Mouse (Mus musculus): Measurements from ENCODE around the gene Cpvl. TPM values are rescaled to one million over a fixed set of nuclear protein-coding genes. Genes with fewer than 3 reads are reported as not detected.

Gene Cpvl
- polyA plus RNA-seq, 1 experiment from 2014 or later = not detected

- Histone ChIP-seq H3K4me2 (replicated peaks) (no peak overlapping the region), H3K36me3 (no peaks in the 10 kb centered on the region)
Measured at GRCm38 (mm10) chr6:53992386-53992785, 13.9 kb upstream of the Cpvl start.

DNA sequence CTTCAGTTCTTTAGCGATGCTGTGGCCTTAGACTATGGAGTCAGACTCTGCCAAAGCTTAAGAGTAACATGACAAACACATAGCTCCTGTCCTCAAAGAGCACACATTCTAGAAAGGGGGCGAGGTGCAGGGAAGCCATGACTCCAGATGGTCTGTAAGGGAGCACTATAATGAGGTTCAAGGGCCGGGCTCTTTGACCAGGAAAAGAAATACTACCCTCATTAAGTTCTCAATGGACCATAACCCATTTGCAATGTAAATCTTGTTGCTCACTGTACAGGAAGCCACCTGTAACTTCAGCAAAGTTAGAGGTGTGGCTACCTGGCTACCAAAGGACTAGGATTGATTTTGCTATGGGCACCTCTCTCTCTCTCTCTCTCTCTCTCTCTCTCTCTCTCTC, 8.8 kb upstream of the Cpvl start:
- Histone ChIP-seq H3K36me3 (no peaks in the 10 kb centered on the region), H3K4me1 (no peaks in the 10 kb centered on the region), H3K4me2 (replicated peaks) (no peak overlapping the region), H3K9me3 (no peaks in the 10 kb centered on the region), H3K27me3 (no peaks in the 10 kb centered on the region), H3K9ac (replicated peaks) (no peak overlapping the region), H3K27ac (replicated peaks) (no peak overlapping the region), H3K4me3 (no peak overlapping the region)
- no peak for ATAC-seq (replicated peaks)
- 88% methylated on average over 3 of the region's 3 CpGs for WGBS

More at GRCm38 (mm10) chr6:53992386-53992785, 13.9 kb upstream of the Cpvl start:
- Histone ChIP-seq H3K27ac (replicated peaks) (no peak overlapping the region), H3K4me3 (no peak overlapping the region), H3K9me3 (no peaks in the 10 kb centered on the region), H3K27me3 (no peaks in the 10 kb centered on the region), H3K4me1 (0 out of 2 replicates have a peak, but pooled peaks cover 4% of the 10 kb centered on the region), H3K9ac (replicated peaks) (no peak overlapping the region)
- no peak for ATAC-seq (replicated peaks)
- 60% methylated on average over 3 of the region's 3 CpGs for WGBS

- Histone ChIP-seq H3K4me1 (no peaks in the 10 kb centered on the region), H3K9me3 (no peaks in the 10 kb centered on the region), H3K4me2 (replicated peaks) (no peak overlapping the region), H3K27me3 (no peaks in the 10 kb centered on the region), H3K4me3 (no peak overlapping the region), H3K27ac (replicated peaks) (no peak overlapping the region), H3K9ac (replicated peaks) (no peak overlapping the region), H3K36me3 (no peaks in the 10 kb centered on the region)
- WGBS = 76% methylated on average over 14 of the region's 14 CpGs
- no peak for ATAC-seq (replicated peaks)
Measured at GRCm38 (mm10) chr6:53986273-53986985, 8.0 kb upstream of the Cpvl start.

GRCm38 (mm10) chr6:53983820-53984219, 5.3 kb upstream of the Cpvl start:
- Histone ChIP-seq H3K36me3 (no peaks in the 10 kb centered on the region), H3K4me3 (no peak overlapping the region), H3K27ac (replicated peaks) (no peak overlapping the region), H3K9me3 (no peaks in the 10 kb centered on the region), H3K4me2 (replicated peaks) (no peak overlapping the region), H3K4me1 (no peaks in the 10 kb centered on the region), H3K27me3 (no peaks in the 10 kb centered on the region), H3K9ac (replicated peaks) (no peak overlapping the region)
- no peak for ATAC-seq (replicated peaks)
- WGBS = 87% methylated on average over 6 of the region's 6 CpGs

GRCm38 (mm10) chr6:53982612-53983011, 4.1 kb upstream of the Cpvl start:
- Histone ChIP-seq H3K27ac (replicated peaks) (no peak overlapping the region), H3K4me1 (no peaks in the 10 kb centered on the region), H3K27me3 (no peaks in the 10 kb centered on the region), H3K9me3 (no peaks in the 10 kb centered on the region), H3K9ac (replicated peaks) (no peak overlapping the region), H3K4me3 (no peak overlapping the region), H3K36me3 (no peaks in the 10 kb centered on the region), H3K4me2 (replicated peaks) (no peak overlapping the region)
- WGBS = 58% methylated on average over 4 of the region's 4 CpGs
- no peak for ATAC-seq (replicated peaks)

DNA sequence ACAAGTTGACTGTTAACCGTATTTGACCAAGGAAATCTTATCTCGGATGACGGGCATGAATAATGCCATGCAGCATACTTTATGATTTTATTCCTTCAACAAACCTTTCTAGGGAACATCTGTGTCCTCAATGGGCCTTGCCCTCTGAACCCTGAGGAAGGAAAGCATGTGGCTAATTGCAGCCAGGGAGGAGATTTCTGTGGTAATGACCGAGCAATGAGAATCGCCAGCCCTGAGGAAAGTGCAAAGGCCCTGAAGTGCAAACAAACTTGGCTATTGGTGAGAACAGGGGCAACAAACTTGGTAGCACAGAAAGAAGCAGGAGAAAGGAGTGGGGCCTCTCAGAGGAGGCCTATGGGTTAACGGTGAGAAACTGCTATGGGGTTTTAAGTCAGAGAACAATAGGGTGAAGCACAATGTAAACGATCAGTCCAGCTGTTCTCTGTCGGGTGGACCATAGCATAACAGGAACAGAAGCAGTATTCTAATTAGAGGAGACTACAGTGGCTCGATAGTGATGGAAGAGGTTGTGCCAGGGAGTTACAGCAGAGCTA, 3.7 kb upstream of the Cpvl start:
- Histone ChIP-seq H3K4me1 (0 out of 2 replicates have a peak, but pooled peaks cover 3% of the 10 kb centered on the region), H3K36me3 (no peaks in the 10 kb centered on the region), H3K27ac (replicated peaks) (no peak overlapping the region), H3K27me3 (no peaks in the 10 kb centered on the region), H3K4me3 (no peak overlapping the region), H3K4me2 (replicated peaks) (no peak overlapping the region), H3K9me3 (no peaks in the 10 kb centered on the region), H3K9ac (replicated peaks) (no peak overlapping the region)
- ATAC-seq (replicated peaks) = no peak
- WGBS = 40% methylated on average over 9 of the region's 9 CpGs

GRCm38 (mm10) chr6:53980817-53981480, 2.5 kb upstream of the Cpvl start:
- no peaks in the 10 kb centered on the region for H3K27me3 ChIP-seq
- no peaks in the 10 kb centered on the region for H3K36me3 ChIP-seq
- WGBS = 88% methylated on average over 15 of the region's 15 CpGs
- H3K4me2 ChIP-seq (replicated peaks) = no peak overlapping the region
- no peak overlapping the region for H3K4me3 ChIP-seq
- H3K9ac ChIP-seq (replicated peaks) = no peak overlapping the region
- H3K27ac ChIP-seq (replicated peaks) = no peak overlapping the region
- H3K4me1 ChIP-seq = 0 out of 2 replicates have a peak, but pooled peaks cover 3% of the 10 kb centered on the region
- no peak for ATAC-seq (replicated peaks)
- H3K9me3 ChIP-seq = no peaks in the 10 kb centered on the region

- H3K4me1 ChIP-seq = peaks cover 36% of the 10 kb centered on the region
- no peaks in the 10 kb centered on the region for H3K27me3 ChIP-seq
- ATAC-seq (replicated peaks) = no peak
- 71% methylated on average over 1 of the region's 1 CpGs for WGBS
- H3K4me2 ChIP-seq (replicated peaks) = no peak overlapping the region
- no peak overlapping the region for H3K27ac ChIP-seq (replicated peaks)
- H3K36me3 ChIP-seq = no peaks in the 10 kb centered on the region
- no peaks in the 10 kb centered on the region for H3K9me3 ChIP-seq
- H3K9ac ChIP-seq (replicated peaks) = no peak overlapping the region
- H3K4me3 ChIP-seq = no peak overlapping the region
Measured at GRCm38 (mm10) chr6:53974040-53974439, 4.4 kb downstream of the Cpvl start.

GRCm38 (mm10) chr6:53973468-53973867, 5.0 kb downstream of the Cpvl start:
- H3K27me3 ChIP-seq = no peaks in the 10 kb centered on the region
- H3K4me3 ChIP-seq = no peak overlapping the region
- H3K9me3 ChIP-seq = no peaks in the 10 kb centered on the region
- WGBS = 10% methylated on average over 5 of the region's 5 CpGs
- no peaks in the 10 kb centered on the region for H3K36me3 ChIP-seq
- H3K4me2 ChIP-seq (replicated peaks) = no peak overlapping the region
- no peak overlapping the region for H3K27ac ChIP-seq (replicated peaks)
- H3K9ac ChIP-seq (replicated peaks) = no peak overlapping the region
- peak; percentile 38; the same call in 1 of the 2 replicates for ATAC-seq (replicated peaks)
- H3K4me1 ChIP-seq = peaks cover 38% of the 10 kb centered on the region

DNA sequence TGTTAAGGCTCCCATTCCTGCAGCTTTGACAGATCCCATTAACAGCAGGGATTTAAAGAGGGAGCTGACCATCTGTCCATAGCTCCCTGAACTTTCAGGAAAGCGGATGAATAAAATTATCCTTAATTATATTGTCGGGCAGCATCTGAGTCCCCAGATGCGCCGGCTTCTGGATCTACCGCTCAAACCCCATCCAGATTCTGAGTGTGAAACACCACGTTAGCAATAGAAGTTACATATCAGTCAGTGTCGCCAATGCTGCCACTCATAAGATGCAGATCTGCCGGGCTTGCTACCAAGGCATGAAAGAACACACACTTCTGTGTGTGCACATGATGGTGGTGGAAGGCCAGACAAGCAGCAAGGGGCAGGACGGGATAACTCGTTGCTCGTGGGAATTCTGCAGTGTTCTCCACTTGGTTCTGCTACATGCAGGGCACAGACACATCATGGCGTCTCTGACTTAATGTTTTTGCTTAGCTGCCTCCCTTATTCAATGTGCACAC, 6.2 kb downstream of the Cpvl start:
- no peak overlapping the region for H3K4me2 ChIP-seq (replicated peaks)
- no peaks in the 10 kb centered on the region for H3K27me3 ChIP-seq
- no peaks in the 10 kb centered on the region for H3K9me3 ChIP-seq
- H3K4me3 ChIP-seq = no peak overlapping the region
- peak overlapping the region; percentile 39; the same call in 1 of the 2 replicates for H3K27ac ChIP-seq (replicated peaks)
- H3K4me1 ChIP-seq = peaks cover 35% of the 10 kb centered on the region
- peak; percentile 26; the same call in 1 of the 2 replicates for ATAC-seq (replicated peaks)
- no peak overlapping the region for H3K9ac ChIP-seq (replicated peaks)
- 39% methylated on average over 12 of the region's 12 CpGs for WGBS
- no peaks in the 10 kb centered on the region for H3K36me3 ChIP-seq

DNA sequence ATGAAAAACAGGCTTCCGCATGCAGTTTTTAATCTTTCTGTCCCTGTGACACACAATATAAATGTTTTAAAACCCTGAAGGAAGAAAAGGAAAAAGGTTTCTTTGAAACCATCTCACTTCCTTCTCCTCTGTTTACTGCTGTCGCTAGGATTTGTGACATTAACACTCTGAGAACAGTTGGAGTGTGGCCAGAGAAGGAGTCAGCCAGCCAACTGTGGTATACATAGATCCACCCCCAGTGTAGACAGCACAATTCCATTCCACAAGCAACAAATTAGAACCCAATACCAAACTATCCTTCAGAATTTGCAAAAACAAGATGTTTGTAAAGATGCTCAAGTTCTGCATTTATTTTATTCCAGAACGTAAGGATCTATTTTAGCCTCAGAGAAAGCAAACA, 6.7 kb downstream of the Cpvl start:
- 21% methylated on average over 3 of the region's 3 CpGs for WGBS
- Histone ChIP-seq H3K36me3 (no peaks in the 10 kb centered on the region), H3K9me3 (no peaks in the 10 kb centered on the region), H3K4me1 (peaks cover 35% of the 10 kb centered on the region), H3K9ac (replicated peaks) (no peak overlapping the region), H3K4me2 (replicated peaks) (no peak overlapping the region), H3K27ac (replicated peaks) (peak overlapping the region; percentile 21; the same call in 1 of the 2 replicates), H3K4me3 (no peak overlapping the region), H3K27me3 (no peaks in the 10 kb centered on the region)
- peak; percentile 71 for ATAC-seq (replicated peaks)

DNA sequence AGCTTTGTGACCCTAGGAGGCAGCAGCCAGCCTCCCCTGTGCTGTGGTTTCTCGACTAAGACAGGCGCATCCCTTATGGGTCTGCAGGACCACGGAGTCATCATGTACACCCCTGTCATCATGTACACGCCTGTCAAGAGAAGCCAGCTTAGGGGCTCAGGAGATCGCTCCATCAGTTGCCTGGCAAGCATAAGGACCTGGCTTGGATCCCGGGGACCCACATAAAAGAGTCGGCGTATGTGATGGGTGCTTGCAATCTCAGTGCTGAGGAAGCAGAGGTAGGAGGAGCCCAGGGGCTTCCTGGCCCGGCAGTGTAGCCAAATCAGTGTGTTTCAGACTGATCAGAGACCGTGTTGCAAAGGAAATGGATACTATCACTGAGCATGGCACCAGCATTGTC, 9.4 kb downstream of the Cpvl start:
- Histone ChIP-seq H3K27me3 (no peaks in the 10 kb centered on the region), H3K4me2 (replicated peaks) (no peak overlapping the region), H3K27ac (replicated peaks) (no peak overlapping the region), H3K9ac (replicated peaks) (no peak overlapping the region), H3K4me1 (peaks cover 43% of the 10 kb centered on the region), H3K9me3 (no peaks in the 10 kb centered on the region), H3K36me3 (no peaks in the 10 kb centered on the region), H3K4me3 (no peak overlapping the region)
- ATAC-seq (replicated peaks) = 0 out of 2 replicates have a peak, but pooled peaks have one; percentile 17
- WGBS = 57% methylated on average over 10 of the region's 10 CpGs

All from forebrain, embryonic 15.5 days (tissue).